Mouse (Mus musculus) cerebellum, adult 2 months (tissue): ENCODE results near the gene Trim2. TPM values are rescaled to one million over a fixed set of nuclear protein-coding genes. Genes with fewer than 3 reads are reported as not detected.

Source experiments
- DNase-seq, 2 experiments: peaks; one replicate each; pipeline ENCODE4 v3.0.0; 2021
- H3K27ac ChIP-seq: fragments of 200-500 bp; 2 replicates; pipeline ENCODE4 v1.5.1; 2012; ENCODE audit warnings: low read length, control low read depth, inconsistent platforms; ENCODE audit not compliant: insufficient read depth
- H3K27me3 ChIP-seq: fragments of 200-500 bp; 2 replicates; pipeline ENCODE4 v1.6.1; 2012; ENCODE audit warnings: inconsistent platforms, mild to moderate bottlenecking, low read length, moderate library complexity; ENCODE audit not compliant: control insufficient read depth, insufficient read depth
- H3K4me1 ChIP-seq: fragments of 200-500 bp; 2 replicates; pipeline ENCODE4 v1.6.1; 2011; ENCODE audit warnings: low read length; ENCODE audit not compliant: control insufficient read depth, insufficient read depth
- H3K4me3 ChIP-seq: fragments of 200-500 bp; replicated peaks from 2 replicates; pipeline ENCODE3; 2011; ENCODE audit warnings: mild to moderate bottlenecking, low read depth, low read length, control low read depth; ENCODE audit not compliant: insufficient read depth
- CTCF ChIP-seq: fragments of 200-500 bp; IDR thresholded peaks from 2 replicates; pipeline ENCODE4 v1.5.1; 2011; ENCODE audit warnings: low read depth, mild to moderate bottlenecking, control low read depth, low read length, moderate library complexity, borderline replicate concordance; ENCODE audit not compliant: insufficient read depth
- POLR2A ChIP-seq: fragments of 200-500 bp; IDR thresholded peaks from 2 replicates; pipeline ENCODE4 v1.6.1; 2011; ENCODE audit warnings: low read length, control low read depth, borderline replicate concordance; ENCODE audit not compliant: insufficient read depth
- WGBS: fragments of 180-500 bp; shearing (Covaris S2); methylation state at CpG from one replicate; pipeline ENCODE4 v1.1.7; 2018; 5-methylcytosine and 5-hydroxymethylcytosine counted together
- polyA plus RNA-seq: library from polyadenylated mRNA; depleted of rRNA; stranded (reverse); fragments of >200 nt; gene quantifications from 2 replicates; pipeline ENCODE4 v1.2.3, GENCODE M21; 2012

Gene Trim2
- polyA plus RNA-seq, 1 experiment: 120 TPM

DNA sequence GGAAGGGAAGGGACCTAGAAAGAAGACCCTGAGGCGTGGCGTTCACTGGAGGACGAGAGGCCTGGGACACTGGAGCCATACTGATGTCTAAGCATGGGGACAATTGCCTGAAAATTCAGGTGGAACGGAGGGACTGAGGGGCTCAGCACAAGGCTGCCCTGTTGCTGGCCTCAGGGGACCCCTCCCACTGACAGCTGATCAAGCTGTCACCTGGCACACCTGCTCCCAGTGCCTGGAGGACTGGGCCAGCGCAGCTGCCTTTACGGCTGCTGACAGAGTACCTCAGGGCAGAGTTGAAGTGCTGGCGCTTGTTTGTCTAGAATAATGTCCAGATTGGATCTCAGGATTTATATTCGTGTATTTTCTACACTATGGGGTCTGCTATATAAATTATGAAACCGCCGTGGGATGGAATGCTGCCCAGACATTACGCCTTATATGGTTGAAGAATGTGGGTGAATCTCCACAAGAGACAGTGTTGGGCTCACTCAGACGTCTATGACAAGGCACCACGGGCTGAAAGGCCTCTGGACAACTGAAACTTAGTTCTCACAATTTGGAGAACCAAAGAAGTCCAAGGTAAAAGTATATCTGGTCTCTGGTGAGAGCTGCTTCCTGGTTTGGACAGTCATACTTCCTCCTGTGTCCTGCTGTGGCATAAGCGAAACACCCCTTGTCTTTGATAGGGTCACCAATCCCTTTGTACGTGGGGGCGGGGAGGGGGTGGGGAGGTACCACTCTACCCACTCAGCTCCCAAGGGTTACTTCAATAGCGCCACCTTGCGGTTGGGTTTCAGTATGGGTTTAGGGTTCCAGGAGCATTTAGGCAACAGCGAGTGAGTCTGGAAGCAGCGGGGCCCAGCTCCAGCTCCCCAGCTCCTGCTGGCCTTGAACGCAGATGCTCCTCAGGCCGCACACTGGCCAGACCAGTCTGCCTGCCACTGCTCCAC is 27.0 kb upstream of the Trim2 start:
- H3K27ac ChIP-seq: no peak overlapping the region
- DNase-seq: peak; percentile 25 to 38
- H3K4me1 ChIP-seq: peaks cover 3% of the 10 kb centered on the region; the same call in 1 of the 2 replicates
- WGBS: 56% methylated on average over 22 of the region's 22 CpGs
- H3K4me3 ChIP-seq: no peak overlapping the region
- H3K27me3 ChIP-seq: no peaks in the 10 kb centered on the region
- TF ChIP-seq CTCF (peak; percentile 17; the same call in 1 of the 2 replicates), POLR2A (no peak)

DNA sequence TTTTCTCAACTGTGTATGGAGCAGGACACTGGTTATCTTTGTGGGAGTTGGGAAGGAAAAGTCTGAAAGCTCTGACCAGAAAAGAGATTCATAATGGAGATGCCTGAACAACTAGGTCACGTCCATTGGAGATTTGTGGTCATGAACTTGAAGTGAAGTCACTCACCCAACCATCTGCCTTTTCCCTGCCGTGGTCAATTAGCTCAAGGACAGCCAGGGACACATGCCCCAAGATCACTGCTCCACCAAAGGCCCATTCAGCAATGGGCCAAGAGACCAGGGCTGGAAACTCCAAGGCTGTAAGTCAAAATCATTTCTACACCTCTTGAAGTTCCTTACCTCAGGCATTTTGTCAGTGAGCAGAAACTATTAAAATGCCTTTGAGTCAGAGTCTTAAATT is 23.5 kb upstream of the Trim2 start:
- Histone ChIP-seq H3K27ac (no peak overlapping the region), H3K27me3 (no peaks in the 10 kb centered on the region), H3K4me3 (no peak overlapping the region), H3K4me1 (peaks cover 3% of the 10 kb centered on the region; the same call in 1 of the 2 replicates)
- no peak for DNase-seq
- WGBS: 69% methylated on average over 2 of the region's 2 CpGs
- no peak for TF ChIP-seq CTCF
- no peak for TF ChIP-seq POLR2A

- WGBS: 89% methylated on average over 12 of the region's 12 CpGs
- DNase-seq: no peak
- H3K27me3 ChIP-seq: no peaks in the 10 kb centered on the region
- no peak overlapping the region for H3K27ac ChIP-seq
- no peak for TF ChIP-seq POLR2A
- TF ChIP-seq CTCF: no peak
- no peaks in the 10 kb centered on the region for H3K4me1 ChIP-seq
- H3K4me3 ChIP-seq: no peak overlapping the region
Measured at GRCm38 (mm10) chr3:84324967-84325441, 18.3 kb upstream of the Trim2 start.

GRCm38 (mm10) chr3:84324478-84324877 is 17.8 kb upstream of the Trim2 start:
- no peak overlapping the region for H3K4me3 ChIP-seq
- H3K27me3 ChIP-seq: no peaks in the 10 kb centered on the region
- no peak for TF ChIP-seq CTCF
- no peak for TF ChIP-seq POLR2A
- H3K27ac ChIP-seq: no peak overlapping the region
- H3K4me1 ChIP-seq: no peaks in the 10 kb centered on the region
- no peak for DNase-seq
- WGBS: 33% methylated on average over 3 of the region's 3 CpGs

DNA sequence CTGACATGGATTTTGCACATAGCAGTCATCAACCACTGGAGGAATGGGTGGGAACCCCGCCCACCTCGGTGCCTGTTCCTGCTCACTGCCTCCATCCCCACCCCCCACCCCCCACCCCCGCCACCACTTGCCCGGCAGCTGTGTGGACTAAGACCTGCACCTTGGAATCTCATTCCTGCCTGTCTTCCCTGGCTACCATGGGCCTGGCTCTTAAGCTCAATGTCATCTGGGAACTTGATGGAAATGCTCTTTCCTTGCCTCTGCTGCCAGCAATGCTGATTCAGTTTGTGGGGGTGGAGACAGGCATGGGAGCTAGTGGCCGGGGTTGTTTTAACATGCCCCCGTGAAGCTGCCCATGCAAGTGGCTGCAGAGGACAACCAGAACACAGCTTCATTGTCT is 17.3 kb upstream of the Trim2 start:
- no peak for TF ChIP-seq CTCF
- TF ChIP-seq POLR2A: no peak
- DNase-seq: no peak
- WGBS: 35% methylated on average over 6 of the region's 6 CpGs
- H3K4me1 ChIP-seq: no peaks in the 10 kb centered on the region
- no peak overlapping the region for H3K27ac ChIP-seq
- H3K27me3 ChIP-seq: no peaks in the 10 kb centered on the region
- no peak overlapping the region for H3K4me3 ChIP-seq

- TF ChIP-seq CTCF (no peak), POLR2A (no peak)
- no peak overlapping the region for H3K4me3 ChIP-seq
- WGBS: 69% methylated on average over 3 of the region's 3 CpGs
- H3K27me3 ChIP-seq: no peaks in the 10 kb centered on the region
- H3K4me1 ChIP-seq: no peaks in the 10 kb centered on the region; the same call in 1 of the 2 replicates
- no peak overlapping the region for H3K27ac ChIP-seq
- DNase-seq: no peak
Measured at GRCm38 (mm10) chr3:84319504-84319903, 12.8 kb upstream of the Trim2 start.

DNA sequence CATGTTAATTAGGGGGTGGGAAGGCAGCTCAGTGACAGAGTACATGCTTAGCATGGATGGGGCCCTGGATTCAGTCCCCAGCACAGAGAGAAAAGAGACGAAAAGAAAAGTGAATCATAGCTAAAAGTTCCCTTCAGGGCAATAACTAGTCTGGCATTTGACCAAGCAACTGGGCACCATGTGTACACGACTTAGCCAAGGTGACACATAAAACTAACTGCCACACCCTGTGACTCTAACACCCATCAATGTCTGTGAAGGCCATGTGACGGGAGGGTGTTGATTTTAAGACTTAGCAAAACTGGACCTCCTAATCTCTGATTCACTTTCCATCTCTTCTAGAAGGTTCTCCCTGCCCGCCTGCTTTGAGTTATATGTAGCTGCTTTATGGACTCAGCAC is 12.2 kb upstream of the Trim2 start:
- no peaks in the 10 kb centered on the region for H3K27me3 ChIP-seq
- no peak for DNase-seq
- no peak overlapping the region for H3K4me3 ChIP-seq
- 91% methylated on average over 4 of the region's 4 CpGs for WGBS
- TF ChIP-seq CTCF: no peak
- TF ChIP-seq POLR2A: no peak
- H3K27ac ChIP-seq: no peak overlapping the region
- no peaks in the 10 kb centered on the region; the same call in 1 of the 2 replicates for H3K4me1 ChIP-seq
